8 mouse cellular contexts compared by ENCODE assay signal in the genomic region with DNA sequence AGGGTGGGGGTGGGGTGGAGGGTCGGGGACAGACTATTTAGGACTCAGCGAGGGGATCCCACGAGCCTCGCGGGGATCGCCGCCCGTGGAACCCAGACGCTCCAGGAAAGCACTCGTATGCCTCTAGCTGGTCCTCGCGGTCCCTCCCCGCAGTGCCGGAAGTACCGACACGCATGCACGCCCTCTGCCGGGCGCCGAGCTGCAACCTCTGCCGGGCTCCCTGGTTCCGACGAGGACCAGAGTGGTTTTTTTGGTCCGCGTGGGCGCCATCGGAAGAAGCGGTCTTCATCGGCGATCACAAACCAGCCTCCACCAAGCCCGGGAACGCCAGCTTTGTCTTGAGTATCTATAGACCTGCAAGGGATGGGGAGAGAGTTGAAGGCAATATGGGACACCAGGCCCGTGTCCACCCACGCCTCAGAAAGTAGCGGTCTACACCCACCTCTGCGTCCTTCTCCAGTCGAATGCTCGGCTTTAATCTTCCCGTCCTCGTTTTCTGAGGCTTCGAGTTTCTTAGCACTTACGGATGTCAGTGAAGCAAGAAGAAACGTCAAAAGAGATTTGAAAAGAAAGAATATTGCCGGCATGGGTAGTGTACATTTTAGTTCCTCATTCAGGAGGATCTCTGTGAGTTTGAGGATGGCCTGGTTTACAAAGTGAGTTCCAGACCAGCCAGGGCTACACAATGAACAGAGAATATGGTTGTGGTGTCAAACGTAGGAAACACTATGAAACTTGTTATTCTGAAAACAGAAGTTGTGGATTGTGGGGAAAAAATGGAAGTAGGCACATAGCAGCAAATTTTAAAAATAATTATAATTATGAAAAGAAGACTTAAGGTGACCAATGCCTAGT. TPM values are rescaled to one million over a fixed set of nuclear protein-coding genes. Genes with fewer than 3 reads are reported as not detected.
DNase-seq lines count a peak whose midpoint lies in the region; ATAC-seq and TF ChIP-seq lines count a peak whose summit lies in the region.

Gene Mettl5, minus strand, starts transcription at position 165 of the 855 bp plus-strand sequence.

- DNase-seq in adrenal gland, postnatal 14 days = peak; percentile 95
- peak; percentile 90 for DNase-seq in embryonic facial prominence, embryonic 10.5 days (ENCODE audit: low spot score)
- DNase-seq in left cerebral cortex, postnatal 36 days (ENCODE audit: low spot score in 2 of 2) = peak; percentile 88 to 89
- DNase-seq in midbrain, embryonic 10.5 days (ENCODE audit: low spot score) = peak; percentile 88
- peak; percentile 92 for DNase-seq in right cerebral cortex, postnatal 4 days
- peak; percentile 83 for DNase-seq in yolk sac, embryonic 10.5 days (ENCODE audit: low spot score)

- H3K9ac ChIP-seq in intestine, postnatal 0 days (ENCODE audit: low read depth, low read length) = peak within 1 kb of the TSS; percentile 78

- H3K4me3 ChIP-seq in embryonic facial prominence, embryonic 10.5 days = peak within 1 kb of the TSS; percentile 67
- H3K4me3 ChIP-seq in intestine, postnatal 0 days (ENCODE audit: low read depth, low read length) = peak within 1 kb of the TSS; percentile 68
- peak within 1 kb of the TSS; percentile 78 for H3K4me3 ChIP-seq in midbrain, embryonic 10.5 days

- peaks cover 11% of the 10 kb centered on the region for H3K4me1 ChIP-seq in embryonic facial prominence, embryonic 10.5 days
- no peaks in the 10 kb centered on the region for H3K4me1 ChIP-seq in intestine, postnatal 0 days (replicated peaks; ENCODE audit: control insufficient read depth, insufficient read depth, low read length)
- peaks cover 18% of the 10 kb centered on the region for H3K4me1 ChIP-seq in midbrain, embryonic 10.5 days

- peak; percentile 78 for TF ChIP-seq CTCF in intestine, postnatal 0 days (IDR thresholded peaks at IDR 0.05; ENCODE audit: low read depth)

- 2% methylated on average over 45 of the region's 45 CpGs for WGBS in embryonic facial prominence, embryonic 10.5 days
- 1% methylated on average over 45 of the region's 45 CpGs for WGBS in intestine, postnatal 0 days
- 3% methylated on average over 45 of the region's 45 CpGs for WGBS in midbrain, embryonic 10.5 days

- H3K27ac ChIP-seq in embryonic facial prominence, embryonic 10.5 days (replicated peaks) = peak within 1 kb of the TSS; percentile 88
- peak within 1 kb of the TSS; percentile 74 for H3K27ac ChIP-seq in intestine, postnatal 0 days (ENCODE audit: low read depth, low read length)
- H3K27ac ChIP-seq in midbrain, embryonic 10.5 days (replicated peaks) = peak within 1 kb of the TSS; percentile 90

- no peaks in the 10 kb centered on the region for H3K27me3 ChIP-seq in embryonic facial prominence, embryonic 10.5 days (replicated peaks; ENCODE audit: low read depth, poor library complexity, severe bottlenecking)
- H3K27me3 ChIP-seq in intestine, postnatal 0 days (replicated peaks; ENCODE audit: control insufficient read depth, insufficient read depth, low read length) = no peaks in the 10 kb centered on the region
- no peaks in the 10 kb centered on the region for H3K27me3 ChIP-seq in midbrain, embryonic 10.5 days (ENCODE audit: low read depth, poor library complexity, severe bottlenecking)

- no peaks in the 10 kb centered on the region for H3K9me3 ChIP-seq in embryonic facial prominence, embryonic 10.5 days
- H3K9me3 ChIP-seq in intestine, postnatal 0 days (ENCODE audit: control insufficient read depth) = no peaks in the 10 kb centered on the region
- H3K9me3 ChIP-seq in midbrain, embryonic 10.5 days (replicated peaks) = no peaks in the 10 kb centered on the region

- ATAC-seq in granulocyte monocyte progenitor cell, adult 5-6 weeks (replicated peaks; ENCODE audit: poor library complexity, severe bottlenecking) = peak; percentile 99
- ATAC-seq in intestine, postnatal 0 days = peak; percentile 94

- intact Hi-C loops in left cerebral cortex, postnatal 36 days (cut with DNase I) = no loop called here

- H3K36me3 ChIP-seq in embryonic facial prominence, embryonic 10.5 days (replicated peaks) = 0 out of 2 replicates have a peak, but pooled peaks cover 12% of the 10 kb centered on the region
- no peaks in the 10 kb centered on the region for H3K36me3 ChIP-seq in intestine, postnatal 0 days (ENCODE audit: control insufficient read depth, insufficient read depth)
- peaks cover 3% of the 10 kb centered on the region; the same call in 1 of the 2 replicates for H3K36me3 ChIP-seq in midbrain, embryonic 10.5 days

- peak within 1 kb of the TSS; percentile 85 for H3K4me2 ChIP-seq in intestine, postnatal 0 days (replicated peaks; ENCODE audit: low read depth)

RNA-seq across cellular contexts. Expression of gene Mettl5, which starts in this region (rescaled TPM):
- total RNA-seq in adrenal gland, postnatal 14 days (2021) = 22.3 and 26.6 TPM in 2 replicates
- polyA plus RNA-seq in embryonic facial prominence, embryonic 10.5 days (2016; fragmentation: Nextera tagmentation; extraction: Ambion mirVana) = 38.0 and 41.9 TPM in 2 replicates
- 21.1 and 28.7 TPM in 2 replicates for total RNA-seq in granulocyte monocyte progenitor cell, adult 5-6 weeks (2014; fragmentation: Nextera tagmentation)
- 46.0 and 48.8 TPM in 2 replicates for total RNA-seq in granulocyte monocyte progenitor cell, adult 5-6 weeks (2017)
- polyA plus RNA-seq in intestine, postnatal 0 days (2015; fragmentation: Nextera tagmentation; extraction: Ambion mirVana) = 24.6 and 26.9 TPM in 2 replicates
- 10 to 100 TPM; 11.4 to 12.8 TPM for total RNA-seq in left cerebral cortex, postnatal 36 days (2021)
- 43.4 and 44.7 TPM in 2 replicates for polyA plus RNA-seq in midbrain, embryonic 10.5 days (2016; fragmentation: Nextera tagmentation; extraction: Ambion mirVana)

Comparison
In these comparisons a context has a peak if more than half of its experiments do, and no peak if none do; other contexts are left out.
1. Peak in every context shown above with its lines: DNase-seq, ATAC-seq, H3K4me3 ChIP-seq and H3K27ac ChIP-seq.